Mouse (Mus musculus) adrenal gland, postnatal 25 days (tissue): Measurements from ENCODE around the gene Olfml2b. TPM values are rescaled to one million over a fixed set of nuclear protein-coding genes. Genes with fewer than 3 reads are reported as not detected.
A peak's percentile ranks its signal among the peaks of the same experiment; 100 is the strongest.

Experiments
- DNase-seq: peaks from one replicate; pipeline ENCODE4 v3.0.0; 2021; ENCODE audit warnings: mixed read lengths
- total RNA-seq: library from RNA; stranded (reverse); gene quantifications from 2 replicates; pipeline ENCODE4 v1.2.3, GENCODE M21; 2021

The Olfml2b gene
- total RNA-seq, 1 experiment from 2014 or later, result 6.7 TPM

DNA sequence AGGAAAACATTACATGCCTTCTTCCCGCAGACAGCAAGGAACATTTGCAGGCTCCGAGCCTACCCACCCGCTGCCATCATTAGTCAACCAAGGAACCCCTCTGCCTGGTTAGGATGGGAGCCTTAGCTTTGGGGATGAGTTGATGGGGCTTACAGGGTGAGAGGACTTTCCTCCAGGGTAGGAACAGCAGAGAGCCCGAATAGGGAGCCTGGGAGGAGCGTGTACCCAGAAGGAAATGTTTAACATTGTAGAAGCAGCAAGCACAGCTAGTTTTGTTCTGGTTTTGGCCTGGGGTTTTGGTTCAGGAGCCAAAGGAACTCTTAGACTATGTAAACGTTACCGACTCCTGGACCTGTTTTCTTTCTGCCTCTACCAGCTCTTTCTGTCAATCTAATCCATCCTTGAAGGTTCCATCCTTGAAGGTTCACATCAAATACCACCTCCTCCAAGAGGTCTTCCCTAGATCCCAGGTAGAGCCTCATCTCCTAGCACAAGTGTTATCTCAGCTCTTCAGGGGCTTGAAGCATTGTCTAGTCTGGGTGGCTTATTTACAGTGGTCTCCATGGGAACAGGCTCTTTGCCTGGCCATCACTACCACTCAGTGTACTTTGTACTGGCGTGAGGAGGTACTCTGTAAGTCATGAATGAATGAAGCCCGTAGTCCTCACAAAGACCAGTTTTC is 2.4 kb downstream of the Olfml2b start:
- DNase-seq, result no peak

DNA sequence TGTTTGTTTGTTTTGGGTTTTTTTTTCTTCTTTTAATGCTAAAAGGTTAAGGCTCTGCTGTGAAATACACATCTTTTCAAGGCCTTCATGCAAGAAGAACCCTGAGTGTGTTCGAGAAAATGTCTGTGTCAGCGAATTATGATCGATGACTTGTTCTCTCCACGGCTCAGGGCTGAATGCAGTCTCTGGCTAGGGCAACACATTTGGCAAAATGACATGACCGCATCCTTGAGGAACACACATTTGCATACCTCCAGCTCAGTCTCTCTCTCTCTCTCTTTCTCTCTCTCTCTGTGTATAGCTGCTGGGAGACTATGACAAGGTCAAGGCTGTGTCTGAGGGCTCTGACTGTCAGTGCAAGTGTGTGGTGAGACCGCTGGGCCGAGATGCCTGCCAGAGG is 3.0 kb downstream of the Olfml2b start:
- peak; percentile 29 for DNase-seq

DNA sequence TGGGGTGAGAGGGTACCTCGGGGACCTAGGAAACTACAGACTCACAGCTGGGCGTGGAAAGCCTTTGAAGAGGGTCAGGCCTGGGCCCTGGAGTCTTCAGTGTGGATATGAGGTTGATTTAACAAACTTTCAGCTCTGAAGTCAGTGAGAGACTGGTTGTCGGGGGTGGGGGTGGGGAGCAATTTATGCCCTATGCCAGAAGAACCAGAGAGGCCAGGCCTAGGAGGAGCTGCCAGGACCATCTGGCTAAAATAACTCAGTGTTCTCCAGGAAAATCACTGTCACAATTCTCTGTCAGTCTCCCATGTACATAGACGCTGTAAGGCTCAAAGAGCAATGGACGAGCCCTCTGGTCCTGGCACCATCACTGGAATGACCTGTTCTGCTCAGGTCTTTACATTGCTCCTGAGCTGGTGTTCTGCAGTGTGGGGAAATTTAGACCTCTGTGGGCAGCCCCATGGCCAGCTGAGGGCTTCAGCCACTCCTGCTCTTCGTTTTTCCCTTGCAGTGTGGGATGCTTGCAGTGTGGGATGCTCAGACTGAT is 3.7 kb downstream of the Olfml2b start:
- DNase-seq, result no peak

DNA sequence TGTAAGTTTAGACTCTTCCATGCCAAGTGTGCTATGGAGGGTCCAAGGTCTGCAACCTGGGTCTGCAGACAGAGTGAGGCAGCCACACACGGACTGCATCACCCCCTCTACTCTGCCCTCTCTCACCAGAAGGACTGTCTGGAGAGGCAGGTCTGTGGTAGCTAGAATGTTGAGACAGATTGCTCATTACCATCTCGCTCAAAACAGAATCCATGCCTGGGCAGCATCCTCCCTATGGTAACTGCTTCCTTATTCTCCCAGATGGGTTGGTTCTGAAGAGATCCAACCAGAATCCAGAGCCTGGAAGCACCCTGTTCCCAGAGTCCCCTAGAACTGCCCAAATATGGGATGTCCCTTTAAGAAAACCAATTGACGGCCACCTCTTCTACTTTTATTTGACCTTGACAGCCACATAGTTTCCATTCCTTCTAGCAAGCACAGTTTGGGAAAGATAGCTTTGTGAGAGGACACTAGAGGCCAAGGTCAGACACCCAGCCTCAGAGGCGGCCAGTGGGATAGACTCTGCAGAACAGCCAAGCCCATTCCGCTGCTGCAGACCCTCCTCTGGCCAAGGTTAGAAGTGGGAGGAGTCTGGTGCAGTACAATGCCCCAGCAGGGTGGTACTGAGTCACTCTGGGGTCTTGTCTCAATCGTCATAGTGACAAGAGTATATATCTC is 6.9 kb downstream of the Olfml2b start:
- no peak for DNase-seq

DNA sequence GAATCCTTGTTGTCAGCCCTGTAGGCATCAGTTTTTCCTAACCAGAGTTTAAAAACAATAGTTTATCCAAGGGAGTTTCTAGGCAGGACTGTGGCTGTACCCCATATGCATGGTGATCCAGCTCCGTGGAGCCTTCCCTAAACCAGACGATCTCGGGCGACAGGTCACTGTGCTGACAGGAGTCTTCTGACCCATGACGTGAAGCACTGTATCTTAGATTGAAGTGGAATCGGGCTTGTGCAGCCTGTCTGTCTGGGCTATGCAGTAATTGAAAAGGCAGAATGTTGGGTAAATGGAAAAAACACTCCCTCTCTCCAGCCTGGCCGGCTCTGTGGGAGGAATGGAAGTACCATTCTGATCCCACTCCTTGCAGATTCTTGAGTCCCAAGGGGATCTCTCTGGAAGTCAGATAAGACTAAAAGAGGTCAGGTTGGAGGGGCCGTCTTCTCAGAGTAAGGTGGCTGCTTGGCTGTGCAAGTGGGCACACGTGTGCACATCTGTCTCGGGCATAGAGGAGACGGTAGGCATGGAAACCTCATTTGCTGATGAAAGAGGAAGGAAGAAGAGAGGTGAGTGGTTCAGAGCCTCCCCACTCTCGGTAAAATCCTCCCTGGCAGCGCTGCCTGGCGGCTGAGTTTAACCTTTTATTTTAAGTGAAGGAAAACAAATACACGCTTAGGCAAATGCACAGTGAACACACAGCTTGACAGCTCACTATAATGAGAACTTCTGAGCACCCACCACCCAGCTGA is 7.8 kb downstream of the Olfml2b start:
- DNase-seq, result no peak

DNA sequence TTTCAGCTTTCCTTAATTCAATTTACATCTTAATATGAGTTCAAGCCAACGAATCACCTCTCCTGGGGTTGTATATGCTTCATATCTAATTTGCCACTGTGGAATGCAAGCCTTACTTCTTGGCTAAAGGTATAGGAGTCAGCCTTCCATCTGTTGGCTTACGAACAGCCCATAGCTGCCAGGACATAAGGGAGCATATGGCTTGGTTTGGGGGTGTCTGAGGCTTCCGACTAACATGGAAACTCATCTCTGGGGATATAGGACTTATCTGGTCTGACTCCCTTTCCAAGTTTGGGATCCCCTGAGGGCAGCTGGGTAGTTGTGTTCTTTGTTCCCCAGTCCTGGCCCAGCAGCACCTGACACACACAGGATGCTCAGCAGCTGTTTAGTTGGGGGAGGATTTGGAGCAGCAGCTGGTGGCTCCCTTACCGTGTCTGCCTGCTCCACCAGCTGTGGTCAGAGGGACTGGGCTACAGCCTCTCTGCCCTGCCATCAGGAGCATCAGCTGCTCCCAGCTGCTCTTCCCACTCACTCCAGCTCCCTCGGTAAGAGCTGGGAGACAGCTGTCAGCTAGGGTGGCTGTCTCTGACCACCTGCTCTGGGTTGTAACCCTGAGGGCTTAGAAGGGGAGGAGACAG is 11.1 kb downstream of the Olfml2b start:
- DNase-seq, result no peak

DNA sequence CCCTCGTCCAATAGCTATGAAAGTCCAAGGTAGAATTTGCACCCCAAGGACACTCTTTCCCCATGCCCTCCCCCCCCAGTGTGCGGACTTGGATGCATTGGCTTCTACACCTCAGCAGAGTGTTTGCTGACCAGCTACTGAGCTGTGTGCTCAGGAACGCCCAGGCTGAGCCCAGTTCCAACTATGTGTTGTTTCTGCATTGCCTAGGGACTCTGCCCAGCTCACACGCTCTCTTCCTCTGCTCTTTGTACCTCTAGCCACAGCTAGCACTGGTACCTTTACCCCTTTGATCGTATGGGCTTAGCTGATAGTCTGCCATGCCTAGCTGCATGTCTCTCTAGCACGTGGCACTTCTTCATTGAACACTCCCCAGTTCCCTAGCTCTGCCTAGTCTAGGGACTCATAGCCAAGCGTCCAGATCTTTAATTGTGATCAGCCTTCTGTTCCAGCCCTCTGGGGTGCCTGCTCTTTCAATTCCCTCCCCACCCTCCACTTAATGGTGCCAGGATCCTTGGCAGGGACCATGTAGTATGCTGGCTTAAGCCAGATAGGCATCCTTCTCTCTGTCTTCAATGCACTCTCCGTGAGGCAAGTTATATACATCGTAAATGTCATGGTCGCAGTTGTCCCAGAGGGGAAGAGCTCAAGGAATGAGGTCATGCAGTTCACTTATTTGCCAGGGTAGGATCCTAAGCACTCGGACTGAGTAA is 12.3 kb downstream of the Olfml2b start:
- no peak for DNase-seq

DNA sequence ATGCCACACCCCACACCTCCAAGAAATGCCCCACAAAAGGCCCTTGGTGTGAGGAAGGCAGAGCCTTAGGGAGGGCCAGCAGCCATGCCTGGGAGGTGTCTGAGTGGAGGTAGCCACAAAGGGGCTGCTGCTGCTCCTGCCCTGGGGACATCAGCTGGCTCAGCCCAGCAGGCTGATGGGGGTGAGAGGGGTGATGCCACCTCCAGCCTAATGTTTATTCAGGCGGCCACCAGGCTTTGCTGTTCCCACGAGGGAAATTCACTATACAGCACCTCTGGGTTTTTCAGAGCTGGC is 12.8 kb downstream of the Olfml2b start:
- no peak for DNase-seq

DNA sequence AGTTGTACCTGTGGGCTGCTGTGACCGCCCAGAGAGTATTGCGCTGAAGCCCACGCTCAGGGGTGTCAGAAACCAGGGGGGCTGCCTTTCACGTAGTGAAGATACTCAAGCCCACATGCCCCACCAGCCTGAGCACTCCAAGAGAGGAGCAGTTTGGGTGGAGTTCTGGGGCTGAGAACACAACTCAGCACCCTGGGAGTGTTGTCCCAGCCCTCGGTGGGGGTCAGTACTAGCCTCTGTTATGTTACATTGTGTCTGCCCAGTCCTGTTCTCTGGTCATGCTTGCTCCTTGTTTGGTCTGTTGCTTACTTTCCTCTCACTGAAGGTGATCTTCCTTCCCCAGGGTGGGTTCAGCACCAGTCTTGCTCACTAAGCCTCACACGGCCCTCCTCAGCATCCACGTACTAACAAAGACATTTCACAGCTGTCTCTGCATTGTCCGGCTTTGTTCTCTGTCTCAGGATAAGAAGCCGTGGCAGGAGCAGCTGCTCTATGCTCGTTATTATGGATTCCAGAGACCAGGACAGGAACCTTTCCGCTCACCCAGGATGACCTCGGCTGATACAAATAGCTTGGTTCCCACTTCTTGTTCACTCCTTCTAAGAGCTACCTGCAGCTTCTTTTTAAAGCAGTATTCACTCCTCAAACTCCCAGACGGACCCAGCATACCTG is 13.4 kb downstream of the Olfml2b start:
- DNase-seq, result no peak

DNA sequence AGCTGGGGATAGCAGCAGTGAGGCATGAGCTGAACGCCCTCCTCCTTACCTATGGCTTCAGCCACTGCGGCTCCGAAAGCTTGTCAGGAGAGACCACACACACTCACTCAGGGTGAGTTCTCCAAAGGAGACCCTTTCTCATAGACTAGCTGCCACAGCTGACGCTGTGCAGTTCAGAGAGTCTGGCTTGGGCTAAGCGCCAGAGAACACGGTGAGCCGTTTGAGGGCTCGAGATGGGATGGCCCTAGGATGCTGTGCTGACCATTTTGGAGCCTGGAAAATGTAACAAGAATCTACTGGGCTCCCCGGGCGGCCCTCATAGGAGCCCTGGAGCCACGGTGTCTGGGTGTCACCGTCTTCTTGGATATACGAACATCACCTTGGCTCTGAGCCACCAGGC is 14.9 kb downstream of the Olfml2b start:
- no peak for DNase-seq

DNA sequence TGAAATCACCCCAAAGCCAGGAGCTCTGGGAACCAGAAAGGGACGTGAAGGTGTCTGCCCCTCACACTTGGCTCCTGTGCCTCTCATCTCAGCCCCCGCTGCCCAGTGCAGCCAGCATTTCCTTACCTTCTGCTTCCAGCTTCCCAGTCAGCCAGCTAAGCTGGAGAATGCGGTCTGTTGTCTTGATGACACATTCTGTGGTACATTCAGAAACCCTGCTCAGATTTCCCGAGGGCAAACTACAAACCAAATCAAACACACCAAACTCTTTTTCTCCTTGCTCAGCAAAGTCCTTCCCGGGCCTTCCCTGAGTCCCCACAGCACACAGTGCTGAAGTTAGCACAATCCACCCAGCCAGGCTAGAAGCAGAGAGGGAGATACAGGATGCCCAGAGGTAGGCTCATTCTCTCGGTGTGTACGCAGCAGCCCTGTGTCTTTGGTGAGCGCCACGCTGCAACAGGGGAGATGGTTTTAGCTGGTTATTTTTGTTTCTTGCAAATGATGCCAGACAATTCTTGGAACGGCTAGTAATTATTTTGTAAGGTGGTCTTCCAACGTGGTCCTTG is 20.4 kb downstream of the Olfml2b start:
- no peak for DNase-seq

DNA sequence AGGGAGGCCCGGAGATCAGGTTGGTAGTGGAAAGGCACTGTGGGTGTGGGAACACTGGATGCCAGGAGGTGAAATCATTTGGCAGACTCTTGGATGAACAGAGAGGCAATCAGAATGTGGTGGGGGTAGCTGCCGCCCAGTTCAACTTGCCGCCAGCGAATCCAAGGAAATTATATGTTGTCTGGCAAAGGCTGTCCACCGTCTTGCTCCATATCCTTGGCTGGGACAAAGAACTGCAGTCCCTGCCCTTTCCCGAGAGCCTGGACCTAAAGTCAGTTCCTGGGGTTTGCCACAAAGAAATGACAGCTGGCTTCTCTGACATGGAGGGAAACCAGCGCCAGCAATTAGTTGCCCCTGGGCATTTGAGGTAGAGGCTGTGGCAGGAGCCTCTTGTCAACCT is 20.9 kb downstream of the Olfml2b start:
- no peak for DNase-seq

DNA sequence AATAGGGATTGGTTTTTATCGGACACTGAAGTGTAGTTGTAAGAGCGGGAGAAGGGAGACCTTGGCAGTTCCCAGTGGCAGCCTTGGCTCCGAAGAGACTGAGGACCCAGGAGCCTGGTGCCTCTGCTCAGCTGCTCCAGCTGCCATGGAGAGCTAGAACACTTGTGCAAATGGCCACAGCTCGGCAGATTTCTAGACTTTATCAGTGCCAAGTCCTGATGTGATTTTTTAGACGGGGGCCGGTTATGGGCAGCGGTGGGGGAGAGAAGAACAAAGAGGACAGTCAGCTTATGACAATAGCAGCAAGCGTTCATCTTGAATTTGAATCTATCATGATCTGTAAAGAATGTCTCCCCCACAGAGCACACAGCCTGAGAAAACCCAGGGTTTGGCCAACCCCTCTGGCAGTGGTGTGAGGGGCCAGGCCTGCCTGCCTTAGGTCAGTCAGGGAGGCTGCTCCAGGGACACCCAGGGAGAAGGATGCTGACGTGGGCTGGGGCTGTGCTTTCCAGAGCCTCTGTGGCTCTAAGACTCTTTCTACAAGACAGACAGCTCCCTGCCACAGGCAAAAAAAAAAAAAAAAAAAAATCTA is 29.9 kb downstream of the Olfml2b start:
- no peak for DNase-seq

DNA sequence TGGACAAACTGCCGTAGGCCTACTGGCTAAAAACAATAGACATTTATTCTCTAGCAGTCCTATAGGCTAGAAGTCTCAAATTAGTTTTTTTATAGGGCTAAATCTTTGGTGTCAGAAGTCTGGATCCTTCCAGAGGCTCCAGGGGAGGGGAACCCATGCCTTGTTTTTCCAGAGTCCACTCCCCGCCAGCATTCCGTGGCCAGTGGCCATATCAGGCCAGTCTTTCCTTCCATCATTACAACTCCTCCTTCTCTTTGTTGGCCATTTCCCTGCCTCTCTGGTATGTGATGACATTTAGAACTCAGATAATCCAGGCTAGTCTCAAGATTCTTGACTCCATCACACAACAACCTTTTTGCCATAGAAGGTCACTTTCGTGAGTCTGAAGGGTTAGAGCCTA is 33.3 kb downstream of the Olfml2b start:
- no peak for DNase-seq

DNA sequence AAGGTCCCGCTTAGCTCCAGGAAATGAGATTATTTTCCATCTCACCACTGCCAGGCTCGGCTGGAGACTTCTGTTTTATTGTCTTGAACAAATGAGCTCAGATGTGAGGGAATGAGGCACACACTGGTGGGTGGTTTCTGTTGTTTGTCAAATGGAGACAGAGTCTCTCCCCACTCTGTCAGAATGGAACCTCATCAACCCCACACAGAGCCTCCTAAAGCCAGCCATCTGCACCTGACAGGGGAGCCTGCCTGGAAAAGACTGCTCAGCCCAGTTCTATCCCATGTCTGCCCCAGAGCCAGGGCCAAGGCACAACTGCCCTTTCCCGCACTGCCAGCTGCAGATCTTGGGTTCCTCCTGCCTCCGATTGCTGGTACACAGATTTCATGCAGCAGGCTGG is 34.5 kb downstream of the Olfml2b start:
- no peak for DNase-seq

DNA sequence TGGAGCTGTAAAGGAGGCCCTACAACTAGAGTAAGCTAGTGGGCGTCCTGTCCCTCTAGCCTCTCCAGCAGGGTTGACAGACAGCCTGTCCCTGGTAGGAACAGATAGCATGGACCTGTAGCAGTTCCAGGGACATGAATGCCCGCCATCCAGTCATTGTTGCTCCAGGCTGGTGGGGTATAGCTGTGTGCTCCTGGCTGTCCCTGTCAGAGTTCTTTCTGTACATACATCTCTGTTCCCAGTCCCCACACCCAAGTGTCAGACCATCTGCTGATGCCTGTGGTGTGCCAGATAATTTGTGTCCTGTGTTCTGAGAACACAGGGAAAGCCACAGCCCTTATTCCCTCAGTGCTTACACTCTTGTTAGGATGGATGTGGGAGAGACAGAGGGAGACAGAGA is 35.3 kb downstream of the Olfml2b start:
- DNase-seq, result no peak

DNA sequence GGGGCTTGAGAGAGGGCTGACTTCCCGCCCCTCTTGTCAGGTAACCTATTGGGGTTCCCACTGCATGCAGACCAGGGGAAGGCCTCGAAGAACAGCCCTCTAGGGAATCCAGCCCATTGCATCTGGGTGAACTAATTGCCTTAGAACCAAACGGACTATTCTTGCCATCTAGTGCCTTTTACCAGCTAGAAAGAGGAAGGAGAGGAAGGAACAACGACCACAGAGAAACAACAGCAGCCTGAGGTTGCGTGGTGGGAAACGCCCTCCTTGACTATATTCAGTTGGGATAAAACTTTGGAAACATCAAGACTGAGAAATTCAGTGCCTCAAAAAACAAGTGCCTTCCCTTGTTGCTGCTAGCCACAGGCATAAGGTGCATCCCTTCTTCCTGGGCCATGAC is 39.5 kb downstream of the Olfml2b start:
- DNase-seq, result no peak

DNA sequence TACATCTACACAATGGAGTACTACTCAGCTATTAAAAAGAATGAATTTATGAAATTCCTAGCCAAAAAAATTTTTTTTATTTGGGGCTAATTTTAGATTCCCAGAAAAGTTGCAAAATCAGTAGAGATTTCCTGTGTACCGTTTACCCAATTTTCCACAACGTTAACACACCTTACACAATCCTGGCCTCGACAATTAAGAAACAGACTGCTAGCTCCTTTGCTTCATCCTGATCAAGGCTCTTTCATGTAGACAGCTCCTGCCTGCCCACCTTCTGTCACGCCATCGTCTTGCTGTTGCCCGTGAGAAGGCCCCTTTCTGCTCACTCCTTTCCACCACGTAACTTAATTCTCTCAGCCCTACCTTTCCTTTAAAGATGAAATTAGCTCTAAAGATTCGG is 45.4 kb downstream of the Olfml2b start:
- no peak for DNase-seq

DNA sequence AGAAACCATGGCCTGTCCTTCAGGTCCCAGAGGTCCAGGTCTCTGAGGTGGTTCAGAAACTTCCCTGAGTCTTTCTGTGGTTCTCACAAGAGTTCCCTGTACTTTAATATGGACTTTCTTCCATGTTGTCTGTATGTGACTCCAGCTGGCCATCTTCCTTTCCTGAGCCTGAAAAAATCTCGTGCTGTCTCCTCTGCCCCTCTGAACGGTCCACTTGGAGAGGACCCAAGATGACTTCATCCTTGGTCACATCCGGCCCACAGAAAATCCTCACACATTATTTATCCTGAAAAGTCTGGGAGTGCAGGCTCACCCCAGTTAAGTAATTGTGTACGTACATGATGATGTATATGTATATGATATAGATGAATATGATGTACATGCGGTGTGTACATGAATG is 47.0 kb downstream of the Olfml2b start:
- DNase-seq, result no peak

DNA sequence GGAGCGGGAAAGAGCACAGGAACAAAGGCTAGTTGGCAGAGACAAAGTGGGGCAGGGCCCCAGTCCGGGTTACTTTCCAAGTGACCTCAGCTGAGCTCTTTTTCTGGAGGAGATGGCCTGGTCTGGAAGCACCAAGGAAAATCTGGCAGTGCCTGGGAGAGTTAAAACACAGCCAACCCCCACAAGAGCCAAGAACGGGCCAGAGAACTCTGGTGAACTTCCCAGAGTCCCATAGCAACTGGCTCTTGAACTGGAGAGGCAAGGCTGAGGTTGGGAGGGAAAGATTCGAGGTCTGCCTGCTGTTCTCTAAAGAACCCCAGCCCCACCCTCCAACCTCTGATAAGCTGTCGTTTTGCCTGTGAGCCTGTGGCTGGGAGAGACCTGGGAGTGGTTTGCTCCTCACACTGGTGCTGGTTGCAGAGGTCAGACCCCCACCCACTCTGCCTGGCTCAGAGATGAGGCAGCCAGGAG is 50.5 kb downstream of the Olfml2b start:
- DNase-seq, result peak; percentile 21

DNA sequence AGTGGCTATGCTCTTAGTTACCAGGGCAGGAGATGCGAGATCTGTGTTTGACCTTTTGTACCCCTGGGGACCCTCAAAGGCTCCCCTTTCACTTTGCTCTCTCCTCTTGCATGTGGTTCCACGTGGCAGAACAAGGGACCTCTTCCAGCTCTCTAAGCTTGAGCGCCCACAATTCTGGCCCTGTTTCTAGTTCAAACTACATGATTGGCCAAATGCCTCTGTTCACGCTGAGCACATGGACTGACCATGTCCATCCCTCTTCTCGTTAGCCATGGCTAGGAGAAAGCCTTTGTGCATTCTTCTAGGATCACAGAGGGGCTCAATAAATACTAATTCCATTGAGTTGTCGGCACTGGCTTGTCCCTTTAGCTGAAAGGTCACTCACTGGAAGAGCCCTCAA is 51.0 kb downstream of the Olfml2b start:
- no peak for DNase-seq
